Mouse (Mus musculus): Measurements from ENCODE around the gene Stk4. TPM values are rescaled to one million over a fixed set of nuclear protein-coding genes. Genes with fewer than 3 reads are reported as not detected.
A peak's percentile ranks its signal among the peaks of the same experiment; 100 is the strongest.
"Not testable (repeated sequence)": the region's sequence is repeated elsewhere in the genome, so short reads cannot be mapped to it uniquely, and the experiment has no call there.

Gene Stk4
- polyA plus RNA-seq (2012; rRNA removed): 13.6 and 17.5 TPM in 2 replicates

GRCm38 (mm10) chr2:164070142-164070764, at the start of gene Stk4:
Gene Stk4, plus strand, starts transcription at chr2:164070322.
- no peak for DNase-seq (ENCODE audit: low read depth, low spot score)
- under 1% methylated on average over 45 of the region's 45 CpGs for WGBS

DNA sequence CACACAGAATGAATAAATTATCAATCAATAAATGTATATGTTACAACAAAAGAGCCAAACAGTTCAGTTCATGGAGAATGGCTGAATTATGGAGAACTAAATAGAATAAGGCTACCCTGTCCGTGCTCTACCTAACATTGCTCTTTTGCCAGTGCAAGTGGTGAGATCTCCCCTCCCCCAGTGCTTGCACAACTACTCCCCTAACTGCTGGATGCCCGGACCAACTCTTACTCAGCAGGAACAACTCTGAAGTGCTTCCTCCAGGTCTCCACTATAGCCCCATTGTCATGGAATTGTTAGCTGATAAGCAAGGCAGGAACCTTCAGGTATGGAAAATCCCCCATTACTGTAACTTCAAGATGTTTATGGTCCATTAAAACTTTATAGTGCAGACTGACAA, 48.0 kb upstream of the Stk4 start:
- 26% methylated on average over 2 of the region's 2 CpGs for WGBS
- DNase-seq (ENCODE audit: low read depth, low spot score): no peak

DNA sequence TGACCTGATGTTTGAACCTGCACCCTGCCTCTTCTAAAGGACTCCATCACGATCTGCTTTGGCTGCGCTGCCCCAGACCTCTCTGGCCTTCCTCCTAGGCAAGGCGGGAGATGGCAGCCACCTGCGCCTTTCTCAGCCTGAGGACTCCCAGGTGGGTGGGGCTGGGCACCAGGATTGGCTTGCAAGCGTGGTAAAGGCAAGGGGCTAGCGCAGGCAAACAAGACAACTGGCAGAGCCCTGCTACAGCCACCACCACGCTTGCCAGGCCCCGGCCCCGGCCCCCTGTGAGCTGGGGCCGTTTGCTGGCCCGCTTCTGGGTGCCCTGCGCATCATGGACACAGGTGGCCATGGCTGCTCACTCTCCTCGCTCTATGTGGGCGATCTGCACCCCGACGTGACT, 45.0 kb upstream of the Stk4 start, which contains the start of gene Pabpc1l:
Pabpc1l (plus strand) TSS at position 301 of the 400 bp plus-strand sequence.
- WGBS: 75% methylated on average over 16 of the region's 16 CpGs
- DNase-seq (ENCODE audit: low read depth, low spot score): no peak

DNA sequence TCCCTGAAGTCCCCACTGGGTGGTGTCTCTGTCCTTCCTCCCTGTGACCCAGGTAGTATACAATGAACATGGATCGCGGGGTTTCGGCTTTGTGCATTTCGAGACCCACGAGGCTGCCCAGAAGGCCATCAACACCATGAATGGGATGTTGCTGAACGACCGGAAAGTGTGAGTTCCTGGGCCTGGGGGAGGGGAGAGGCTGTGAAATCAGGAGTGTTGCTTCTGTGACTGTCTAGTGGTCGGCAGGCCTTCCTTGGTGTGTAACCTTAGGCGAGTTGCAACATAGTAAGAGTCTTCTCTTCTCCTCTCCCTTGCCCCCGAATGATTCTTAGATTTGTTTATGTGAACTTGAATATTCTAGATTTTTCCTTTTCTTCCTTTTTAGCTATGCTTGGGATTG, 39.0 kb upstream of the Stk4 start:
- 76% methylated on average over 10 of the region's 10 CpGs for WGBS
- no peak for DNase-seq (ENCODE audit: low read depth, low spot score)

DNA sequence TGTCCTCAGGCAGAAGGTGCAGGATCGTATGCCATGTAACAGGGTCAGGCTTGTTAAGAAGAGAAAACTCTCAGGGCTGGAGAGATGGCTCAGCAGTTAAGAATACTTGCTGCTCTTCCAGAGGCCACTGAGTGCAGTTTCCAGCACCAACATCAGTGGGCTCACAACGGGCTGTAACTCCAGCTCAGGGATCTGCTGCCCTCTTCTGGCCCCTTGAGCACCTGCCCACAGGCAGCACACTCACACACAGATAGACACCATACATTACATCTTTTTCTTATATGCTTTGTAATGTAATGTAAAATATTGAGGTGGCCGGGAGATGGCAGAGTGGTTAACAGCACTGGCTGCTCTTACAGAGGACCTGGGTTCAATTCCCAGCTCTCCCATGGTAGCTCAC, 37.1 kb upstream of the Stk4 start:
- WGBS: 94% methylated on average over 3 of the region's 3 CpGs
- DNase-seq (ENCODE audit: low read depth, low spot score): no peak

GRCm38 (mm10) chr2:164036520-164037019, 33.6 kb upstream of the Stk4 start:
- 66% methylated on average over 10 of the region's 10 CpGs for WGBS
- no peak for DNase-seq (ENCODE audit: low read depth, low spot score)

- DNase-seq (ENCODE audit: low read depth, low spot score): no peak
- 89% methylated on average over 1 of the region's 1 CpGs for WGBS
Measured at GRCm38 (mm10) chr2:164038407-164039028, 31.6 kb upstream of the Stk4 start.

- no peak for DNase-seq (ENCODE audit: low read depth, low spot score)
- WGBS: 45% methylated on average over 6 of the region's 6 CpGs
Measured at GRCm38 (mm10) chr2:164040949-164041348, 29.2 kb upstream of the Stk4 start.

DNA sequence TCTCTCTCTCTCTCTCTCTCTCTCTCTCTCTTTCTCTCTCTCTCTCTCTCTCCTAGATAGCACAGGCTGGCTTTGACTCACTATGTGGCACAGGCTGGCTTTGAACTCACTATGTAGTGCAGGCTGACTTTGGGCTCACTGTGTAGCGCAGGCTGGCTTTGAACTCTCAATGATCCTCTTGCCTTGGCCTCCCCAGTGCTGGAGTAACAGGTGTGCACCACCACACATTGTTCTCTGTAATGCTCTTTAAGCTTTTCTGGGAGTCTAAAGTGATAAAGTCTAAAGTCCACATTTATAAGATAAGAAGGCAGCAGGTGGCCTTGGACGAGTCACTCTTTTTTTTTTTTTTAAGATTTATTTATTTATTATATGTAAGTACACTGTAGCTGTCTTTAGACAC, 28.6 kb upstream of the Stk4 start:
- 42% methylated on average over 2 of the region's 2 CpGs for WGBS
- no peak for DNase-seq (ENCODE audit: low read depth, low spot score)

- WGBS: 2% methylated on average over 14 of the region's 16 CpGs
- DNase-seq (ENCODE audit: low read depth, low spot score): peak; percentile 29
Measured at GRCm38 (mm10) chr2:164047197-164047690, 22.9 kb upstream of the Stk4 start.

- no peak for DNase-seq (ENCODE audit: low read depth, low spot score)
Measured at GRCm38 (mm10) chr2:164053767-164054166, 16.4 kb upstream of the Stk4 start.

DNA sequence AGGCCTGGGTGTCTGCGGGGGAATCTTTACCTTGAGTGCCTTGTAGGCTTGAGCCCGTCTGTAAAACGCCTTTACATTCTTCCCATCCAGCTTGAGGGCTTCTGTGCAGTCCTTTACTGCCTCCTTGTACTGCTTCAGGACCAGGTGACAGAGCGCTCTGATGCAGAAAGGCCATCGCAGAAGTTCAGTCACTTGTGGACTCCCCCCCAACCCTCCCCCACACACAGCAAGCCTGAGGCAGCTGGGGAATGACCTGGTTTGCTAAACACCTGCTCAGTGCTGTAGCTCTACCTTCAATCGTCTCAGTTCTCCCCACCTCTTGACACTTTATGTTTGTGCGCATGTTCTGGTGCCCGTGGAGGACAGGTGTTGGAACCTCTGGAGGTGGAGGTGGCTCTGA, 15.5 kb upstream of the Stk4 start:
- 89% methylated on average over 8 of the region's 8 CpGs for WGBS
- no peak for DNase-seq (ENCODE audit: low read depth, low spot score)

More at GRCm38 (mm10) chr2:164053767-164054166, 16.4 kb upstream of the Stk4 start:
- 72% methylated on average over 8 of the region's 8 CpGs for WGBS

DNA sequence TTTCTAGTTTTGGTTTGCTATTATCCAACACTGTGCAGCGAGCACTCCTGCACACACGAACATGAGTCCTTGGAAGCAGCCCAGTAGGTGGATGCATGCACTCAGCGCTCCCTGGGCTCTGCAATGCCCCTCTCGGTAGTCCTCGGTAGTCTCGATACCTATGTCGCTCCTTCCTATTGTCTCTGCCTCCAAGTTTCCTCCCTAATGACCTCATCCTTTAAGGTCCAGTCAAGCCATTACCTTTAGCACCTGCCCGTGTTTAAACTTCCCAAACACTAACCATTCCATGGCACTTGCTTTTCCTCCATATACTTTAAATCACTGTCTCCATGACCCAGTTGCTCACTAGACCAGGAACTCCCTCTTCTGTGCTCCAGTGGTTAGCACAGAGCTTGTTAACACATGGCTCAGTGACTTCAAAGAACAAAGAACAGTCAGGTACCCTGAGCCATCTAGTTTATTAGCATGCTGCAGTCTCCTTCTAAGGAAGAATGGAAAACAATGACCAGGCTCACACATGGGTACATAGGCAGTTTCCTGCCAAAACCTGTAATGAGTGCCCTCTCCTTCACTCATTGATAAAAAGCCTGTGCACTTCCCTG, 10.4 kb upstream of the Stk4 start:
- DNase-seq (ENCODE audit: low read depth, low spot score): no peak
- 88% methylated on average over 8 of the region's 8 CpGs for WGBS

DNA sequence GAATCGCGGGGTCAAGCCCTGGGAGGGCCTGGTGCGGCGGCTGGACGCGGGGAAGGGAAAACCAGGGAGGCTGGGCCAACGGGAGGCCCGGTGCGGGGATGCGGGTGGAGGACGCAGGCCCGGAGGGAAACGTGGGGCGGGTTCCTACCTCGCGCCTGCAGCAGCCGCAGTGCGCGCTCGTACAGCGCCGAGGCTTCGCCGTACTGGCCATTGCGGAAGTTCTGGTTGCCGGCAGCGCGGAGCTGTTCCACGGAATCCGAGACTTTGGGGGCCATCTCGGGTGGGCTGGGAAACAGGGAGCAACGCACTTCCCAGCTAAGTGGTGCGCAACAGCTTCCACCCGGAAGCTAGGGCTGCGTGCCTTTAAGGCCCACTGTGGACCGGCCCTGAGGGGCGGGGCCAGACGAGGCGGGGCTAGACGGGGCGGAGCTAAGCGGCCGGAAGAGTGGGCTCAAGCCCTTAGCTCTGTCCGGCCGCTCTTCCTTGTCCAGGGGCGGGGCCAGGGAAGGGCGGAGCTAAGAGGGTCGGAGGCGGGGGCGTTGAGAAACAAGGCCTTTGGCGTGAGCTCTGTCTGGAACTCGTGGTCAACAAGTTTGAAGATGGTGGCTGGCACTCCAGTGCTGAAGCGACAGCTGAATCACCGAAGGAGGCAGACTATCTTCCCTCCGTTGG, 779 bp downstream of the Stk4 start, which contains the start of gene Tomm34:
Tomm34 (minus strand) TSS at position 405 of the 672 bp plus-strand sequence.
- WGBS: 2% methylated on average over 55 of the region's 55 CpGs
- DNase-seq (ENCODE audit: low read depth, low spot score): peak; percentile 84

GRCm38 (mm10) chr2:164071437-164071820, 1.3 kb downstream of the Stk4 start:
- DNase-seq (ENCODE audit: low read depth, low spot score): not testable (repeated sequence)
- WGBS: 75% methylated on average over 11 of the region's 11 CpGs

GRCm38 (mm10) chr2:164072109-164072508, 2.0 kb downstream of the Stk4 start:
- 84% methylated on average over 2 of the region's 2 CpGs for whole genome bisulfite sequencing
- no peak for DNase-seq (ENCODE audit: low read depth, low spot score)

GRCm38 (mm10) chr2:164073120-164073519, 3.0 kb downstream of the Stk4 start:
- WGBS: 86% methylated on average over 7 of the region's 7 CpGs
- no peak for DNase-seq (ENCODE audit: low read depth, low spot score)

DNA sequence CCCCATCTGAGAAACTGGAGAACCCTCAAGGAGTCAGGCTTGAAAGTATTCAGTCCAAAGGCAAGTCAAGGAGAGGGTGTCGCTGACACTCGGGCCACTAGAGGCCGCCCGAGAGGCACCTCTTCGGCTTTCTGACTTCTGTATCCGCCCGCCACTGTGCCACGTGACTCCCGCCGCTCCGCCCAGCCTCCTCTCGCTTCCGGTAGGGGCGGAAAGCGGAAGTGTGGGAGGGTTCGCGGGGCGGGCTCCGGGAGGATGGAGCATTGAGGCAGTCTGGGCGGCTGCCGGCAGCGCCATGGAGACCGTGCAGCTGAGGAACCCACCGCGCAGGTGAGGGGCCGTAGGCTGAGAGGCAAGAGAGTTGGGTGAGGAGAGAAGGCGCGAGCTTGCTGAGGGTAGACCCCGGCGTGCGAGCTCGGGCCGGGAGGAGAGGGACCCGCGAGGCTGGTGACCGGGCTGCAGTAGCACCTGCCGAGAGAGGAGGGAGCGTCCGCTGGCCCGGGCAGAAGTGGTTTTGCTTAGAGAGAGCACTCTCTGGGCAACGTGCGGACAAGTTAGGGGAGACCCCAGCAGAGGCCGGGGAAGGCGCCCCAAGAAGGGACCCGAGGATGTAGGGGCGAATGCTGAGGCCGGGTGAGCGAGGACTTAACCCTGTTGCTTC, 3.9 kb downstream of the Stk4 start:
- WGBS: under 1% methylated on average over 47 of the region's 48 CpGs
- DNase-seq (ENCODE audit: low read depth, low spot score): peak; percentile 95

GRCm38 (mm10) chr2:164075088-164075487, 5.0 kb downstream of the Stk4 start:
- no peak for DNase-seq (ENCODE audit: low read depth, low spot score)
- 11% methylated on average over 5 of the region's 5 CpGs for WGBS

Measured in large intestine, adult 2 months (tissue).